Mouse (Mus musculus) heart, postnatal 4 days (tissue): ENCODE measurements around the gene Krt24. TPM values are rescaled to one million over a fixed set of nuclear protein-coding genes. Genes with fewer than 3 reads are reported as not detected.

Source experiments
- DNase-seq: peaks from one replicate; pipeline ENCODE4 v3.0.0; 2021
- total RNA-seq, 2 experiments: library from RNA; stranded (reverse); gene quantifications; 2 replicates each; pipeline ENCODE4 v1.2.3; 2021

Gene Krt24
- not detected for total RNA-seq

DNA sequence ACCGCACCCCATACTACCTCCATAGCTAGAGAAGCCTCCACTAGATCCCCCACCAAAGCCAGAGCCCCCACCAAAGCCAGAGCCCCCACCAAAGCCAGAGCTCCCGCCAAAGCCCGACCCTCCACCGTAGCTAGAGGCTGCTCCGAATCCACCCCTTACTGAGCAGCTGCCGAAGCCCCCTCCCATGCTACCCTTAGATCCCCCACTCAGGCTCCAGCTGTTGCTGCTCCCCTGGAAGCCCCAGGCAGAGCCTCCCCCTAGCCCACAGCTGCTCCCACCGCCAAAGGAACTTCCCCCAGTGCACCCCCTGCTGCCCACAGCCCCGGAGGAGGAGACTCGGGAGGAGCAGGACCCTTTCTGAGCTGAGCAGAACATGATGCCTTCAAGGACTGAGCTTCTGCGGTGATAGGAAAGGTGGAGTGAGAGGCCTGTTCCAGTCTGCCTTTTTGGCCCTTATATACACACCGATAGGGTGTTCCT lies at the start of gene Krt24:
TSS of gene Krt24 (minus strand) at position 430 of the 480 bp plus-strand sequence.
- no peak for DNase-seq

DNA sequence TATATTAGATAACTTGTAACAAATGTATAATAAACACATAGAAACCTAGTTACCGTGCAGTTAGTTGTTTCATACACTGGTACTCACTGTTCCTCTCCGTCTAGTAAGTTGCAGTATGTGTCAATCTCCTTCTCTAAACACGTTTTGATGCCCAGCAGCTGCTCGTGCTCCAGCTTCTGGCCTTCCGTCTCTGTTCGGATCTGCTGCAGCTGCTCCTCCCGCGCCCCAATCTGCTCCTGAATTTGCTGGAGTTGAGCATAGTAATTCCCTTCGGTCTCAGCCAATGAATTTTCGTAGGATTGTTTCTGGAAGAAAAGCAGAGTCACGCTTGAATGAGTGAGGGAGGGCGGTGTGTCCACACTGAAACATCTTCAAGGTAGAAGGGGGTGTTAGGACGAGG lies 48.4 kb upstream of the Krt24 start:
- DNase-seq = no peak

DNA sequence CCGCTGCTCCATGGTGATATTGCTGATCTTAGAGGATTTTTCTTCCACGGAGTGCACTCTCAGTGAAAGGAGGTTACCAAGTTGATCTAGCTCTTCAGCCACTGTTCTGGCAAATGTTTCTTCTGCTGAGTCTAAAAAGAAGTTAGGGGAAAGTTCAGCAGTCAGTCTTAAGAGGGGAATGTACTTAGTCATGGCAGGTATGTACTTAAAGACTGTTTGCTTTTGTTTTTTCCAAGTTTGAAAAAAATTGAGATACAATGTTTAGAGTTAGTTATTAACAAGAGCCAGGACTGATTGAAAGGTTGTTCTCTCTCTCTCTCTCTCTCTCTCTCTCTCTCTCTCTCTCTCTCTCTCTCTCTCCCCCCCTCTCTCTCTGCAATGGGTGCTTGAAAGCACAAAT lies 44.6 kb upstream of the Krt24 start:
- no peak for DNase-seq

DNA sequence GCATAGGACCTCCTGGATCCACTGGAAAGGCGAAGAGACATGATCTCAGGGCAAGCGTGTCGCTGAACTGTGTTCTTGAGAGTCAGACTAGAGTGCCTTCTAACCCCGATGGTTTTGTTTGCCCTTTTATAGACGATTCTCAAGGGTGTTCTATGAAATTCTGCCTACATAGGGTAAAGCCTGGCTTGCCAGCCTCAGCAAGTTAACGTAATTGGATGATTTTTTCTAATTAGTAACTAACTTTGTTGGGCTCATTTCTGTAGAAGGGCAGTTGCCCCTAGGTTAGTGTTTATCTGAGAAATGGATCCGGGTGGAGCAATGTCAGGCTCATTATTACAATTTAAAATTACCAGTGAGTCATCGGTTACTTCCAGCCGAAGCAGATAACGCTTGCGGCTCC lies 37.8 kb upstream of the Krt24 start, which contains the start of gene Krt25:
TSS of gene Krt25 (minus strand) at position 101 of the 400 bp plus-strand sequence.
- DNase-seq = no peak

DNA sequence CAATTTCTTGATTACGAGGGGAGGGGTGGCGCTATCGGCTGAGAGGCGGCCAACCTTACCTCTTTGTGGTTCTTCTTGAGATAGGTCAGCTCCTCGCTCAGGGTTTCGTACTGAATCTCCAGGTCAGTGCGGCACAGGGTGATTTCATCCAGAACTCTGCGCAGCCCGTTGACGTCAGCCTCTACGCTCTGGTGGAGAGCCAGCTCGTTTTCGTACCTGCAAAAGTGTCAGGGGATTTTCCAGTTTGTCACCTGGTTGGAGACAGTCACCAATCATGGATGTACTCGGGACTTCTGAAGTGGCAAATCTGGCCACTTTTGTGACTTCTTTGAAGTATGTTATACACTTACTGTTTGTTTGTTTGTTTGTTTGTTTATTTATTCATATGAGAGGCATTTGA lies 36.0 kb upstream of the Krt24 start:
- no peak for DNase-seq

DNA sequence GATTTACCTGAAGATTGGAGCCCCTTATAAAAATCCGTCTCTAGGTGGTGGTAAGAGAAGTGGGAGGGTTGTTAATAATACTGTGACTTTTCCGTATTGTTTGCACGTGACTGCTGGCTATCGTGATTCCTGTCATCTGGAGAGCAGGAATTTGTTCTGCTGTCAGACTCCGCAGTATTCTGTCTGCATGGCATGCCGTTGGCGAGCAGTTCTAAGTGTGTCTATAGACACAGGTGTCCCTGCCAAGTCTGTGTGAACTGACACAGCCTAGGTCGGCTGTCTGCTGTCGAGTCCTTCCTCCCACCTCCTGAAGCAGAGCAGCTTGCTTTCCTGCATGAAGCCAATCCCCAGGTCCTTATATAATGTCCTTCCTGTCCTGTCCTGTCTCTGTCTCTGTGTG lies 34.1 kb upstream of the Krt24 start:
- peak; percentile 13 for DNase-seq

DNA sequence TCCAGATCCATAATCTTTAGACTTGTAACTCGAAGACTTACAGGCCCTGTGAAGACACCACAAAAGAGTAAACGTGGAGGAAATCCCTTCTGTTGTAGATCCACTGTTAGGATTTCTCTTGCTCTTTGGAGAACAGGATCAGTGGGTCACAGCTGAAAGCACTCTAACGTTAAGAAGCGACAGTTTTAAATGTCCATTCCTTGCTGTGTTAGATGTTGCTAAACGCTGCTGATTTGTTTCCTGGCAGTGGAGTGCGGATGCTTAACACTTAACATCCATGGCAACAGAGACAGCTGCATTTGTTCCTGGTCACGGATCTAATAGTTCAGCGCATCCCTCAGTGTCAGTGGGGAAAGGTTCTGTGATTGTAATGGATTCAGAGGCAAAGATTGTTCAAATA lies 31.5 kb upstream of the Krt24 start:
- DNase-seq = no peak

DNA sequence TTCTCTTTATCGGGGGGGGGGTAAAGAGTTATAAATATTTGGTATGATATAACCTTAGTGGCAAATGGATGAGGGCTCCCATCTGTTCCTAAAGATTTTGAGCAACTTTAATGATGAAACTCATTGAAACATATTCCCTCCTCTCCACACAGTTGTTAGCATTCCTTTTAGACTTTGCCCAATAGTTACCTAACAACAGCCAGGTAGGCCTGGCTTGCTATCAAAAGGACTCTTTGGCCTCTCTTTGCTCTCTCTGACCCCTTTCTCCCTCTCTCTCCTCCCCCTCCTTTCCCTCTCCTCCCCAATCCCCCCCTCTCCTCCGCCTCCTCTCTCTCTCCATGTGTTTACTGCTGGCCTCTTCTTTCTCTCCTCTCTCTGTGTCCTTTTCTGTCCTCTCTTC lies 29.5 kb upstream of the Krt24 start:
- DNase-seq = no peak

DNA sequence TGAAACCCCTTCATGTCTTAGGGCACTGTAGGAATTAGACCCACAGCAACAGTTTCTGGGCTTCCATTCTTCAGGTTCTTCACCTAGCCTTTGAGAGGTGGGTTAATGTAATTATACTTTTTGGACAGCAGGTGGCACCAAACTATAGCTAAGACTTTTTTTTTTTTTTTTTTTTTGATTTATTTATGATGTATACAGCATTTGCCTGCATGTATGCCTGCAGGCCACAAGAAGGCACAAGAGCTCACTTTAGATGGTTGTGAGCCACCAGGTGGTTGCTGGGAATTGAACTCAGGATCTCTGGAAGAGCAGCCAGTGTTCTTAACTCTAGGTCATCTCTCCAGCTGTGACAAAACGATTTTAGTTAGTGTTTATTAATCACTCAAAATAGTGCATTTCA lies 25.8 kb upstream of the Krt24 start:
- peak; percentile 6 for DNase-seq

DNA sequence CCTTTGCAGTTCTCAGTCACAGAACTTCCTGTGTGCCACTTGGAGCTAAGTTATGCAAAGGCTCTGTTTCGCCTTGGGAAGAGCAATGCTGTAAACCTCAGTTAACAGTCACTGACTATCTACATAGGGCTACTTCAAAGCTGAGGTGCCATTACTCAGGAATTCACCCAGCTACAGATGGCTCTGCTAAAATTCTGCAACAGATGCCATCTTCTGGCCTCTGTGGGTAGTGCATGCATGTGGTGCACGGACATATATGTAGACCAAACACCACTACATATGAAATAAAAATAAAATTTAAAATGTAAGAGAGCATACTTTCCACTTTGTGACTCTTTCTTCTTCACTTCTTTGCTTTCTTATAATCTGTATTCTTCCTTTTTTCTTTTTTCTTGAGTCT lies 22.5 kb upstream of the Krt24 start:
- DNase-seq = peak; percentile 67

DNA sequence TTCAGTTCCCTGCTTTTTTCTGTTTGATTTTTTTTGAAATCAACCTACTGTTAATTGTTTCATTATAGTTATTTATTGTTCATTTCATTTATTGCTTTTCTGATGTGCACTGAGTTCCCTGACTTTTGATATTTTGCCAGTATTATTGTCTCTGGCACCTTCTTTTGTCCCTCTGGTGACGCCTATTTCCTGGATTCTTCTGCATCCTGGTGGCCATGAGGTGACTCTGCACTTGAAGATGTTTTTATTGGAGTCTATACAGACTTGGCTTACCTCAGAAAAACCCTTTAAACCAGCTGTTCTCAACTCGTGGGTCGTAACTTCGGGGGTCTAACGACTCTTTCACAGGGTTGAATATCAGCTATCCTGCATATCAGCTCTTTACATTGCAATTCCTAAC lies 10.0 kb upstream of the Krt24 start:
- DNase-seq = no peak

DNA sequence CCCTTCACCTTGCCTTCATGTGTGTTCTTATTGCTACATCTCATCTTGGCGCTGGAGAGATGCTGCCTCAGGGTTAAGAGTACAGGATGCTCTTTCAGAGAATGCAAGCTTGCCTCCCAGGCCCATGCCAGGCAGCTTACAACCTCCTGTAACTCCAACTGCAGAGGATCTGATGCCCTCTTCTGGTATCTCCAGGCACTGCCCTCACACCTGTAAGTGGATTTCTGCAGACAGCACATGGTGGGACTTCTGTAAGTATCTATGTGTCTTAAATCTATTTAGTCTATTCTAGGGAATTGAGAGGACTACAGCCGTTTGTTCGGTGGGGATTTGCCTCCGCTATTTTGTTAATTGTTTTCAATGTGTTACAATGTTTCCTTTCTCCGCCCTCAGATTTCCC lies 7.8 kb upstream of the Krt24 start:
- DNase-seq = peak; percentile 58

DNA sequence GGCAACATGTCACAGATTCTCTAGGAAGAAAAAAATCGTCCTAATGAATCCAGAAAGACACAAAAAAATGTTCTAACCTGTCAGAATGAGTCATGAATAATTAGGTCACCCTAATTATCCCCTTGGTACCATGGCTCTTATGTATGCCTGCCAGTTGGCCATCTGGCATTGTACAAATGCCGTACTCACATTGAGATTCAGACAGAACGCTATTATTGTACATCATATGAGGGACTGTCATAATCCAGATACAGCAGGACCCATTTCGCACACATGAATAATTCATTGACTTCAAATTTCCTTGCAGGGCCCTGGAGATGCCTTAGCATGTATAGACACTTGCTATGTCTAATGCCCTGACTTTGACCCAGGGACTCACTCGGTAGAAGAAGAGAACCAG lies 1.1 kb downstream of the Krt24 start:
- DNase-seq = no peak

DNA sequence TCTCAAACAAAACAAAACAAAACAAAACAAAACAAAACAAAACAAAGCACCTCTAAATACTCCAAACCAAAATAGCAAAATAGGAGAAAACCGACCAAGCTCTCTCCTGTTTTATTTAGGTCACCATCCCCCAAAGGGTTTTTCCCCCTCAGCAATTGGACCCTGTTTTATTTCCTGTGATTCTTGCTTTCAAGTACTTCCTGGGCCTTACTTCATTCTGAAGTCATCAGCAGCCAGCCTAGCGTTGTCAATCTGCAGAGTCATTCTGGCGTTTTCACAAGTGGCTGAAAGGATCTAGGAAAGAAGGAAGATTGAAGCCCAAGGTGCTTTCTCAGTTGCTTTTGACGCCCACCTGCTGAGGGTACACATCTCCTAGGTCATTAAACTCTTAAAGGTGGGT lies 1.7 kb downstream of the Krt24 start:
- no peak for DNase-seq

DNA sequence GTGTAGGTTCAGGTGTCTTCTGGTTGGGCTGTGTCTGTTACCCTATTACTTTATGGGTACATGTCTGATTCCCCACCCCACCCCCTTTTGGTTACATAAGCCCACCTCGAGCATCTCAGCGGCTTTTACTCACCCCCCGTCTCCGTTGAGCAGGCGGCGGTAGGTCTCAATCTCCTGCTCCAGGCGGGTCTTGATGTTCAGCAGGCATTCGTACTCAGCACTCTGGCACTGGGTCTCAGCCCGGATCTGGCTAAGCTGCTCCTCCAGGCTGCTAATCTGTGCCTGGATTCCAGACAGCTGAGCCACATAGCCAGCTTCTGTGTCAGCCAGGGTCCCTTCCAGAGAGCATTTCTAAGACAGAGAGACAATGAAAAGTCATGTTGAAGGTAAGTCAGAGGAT lies 3.9 kb downstream of the Krt24 start:
- DNase-seq = no peak

DNA sequence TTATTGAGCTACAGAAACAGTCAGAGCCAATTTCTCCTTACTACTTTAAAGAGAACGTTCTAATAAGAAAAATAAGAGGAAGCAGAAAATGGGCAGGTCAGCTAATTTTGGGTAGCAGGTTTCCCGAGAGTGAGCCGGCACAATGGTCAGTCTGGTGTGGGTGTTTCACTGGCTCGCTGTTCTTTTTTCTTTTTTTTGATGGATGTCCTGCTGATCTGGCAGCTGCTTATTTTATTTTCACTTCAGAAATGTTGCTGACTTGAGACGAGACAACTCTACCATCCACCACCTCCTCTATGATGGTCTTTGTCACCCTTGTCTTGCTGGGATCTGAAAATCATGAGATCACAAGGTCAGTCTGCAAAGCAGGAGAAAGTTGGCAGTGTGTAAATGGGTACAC lies 5.1 kb downstream of the Krt24 start:
- DNase-seq = no peak

DNA sequence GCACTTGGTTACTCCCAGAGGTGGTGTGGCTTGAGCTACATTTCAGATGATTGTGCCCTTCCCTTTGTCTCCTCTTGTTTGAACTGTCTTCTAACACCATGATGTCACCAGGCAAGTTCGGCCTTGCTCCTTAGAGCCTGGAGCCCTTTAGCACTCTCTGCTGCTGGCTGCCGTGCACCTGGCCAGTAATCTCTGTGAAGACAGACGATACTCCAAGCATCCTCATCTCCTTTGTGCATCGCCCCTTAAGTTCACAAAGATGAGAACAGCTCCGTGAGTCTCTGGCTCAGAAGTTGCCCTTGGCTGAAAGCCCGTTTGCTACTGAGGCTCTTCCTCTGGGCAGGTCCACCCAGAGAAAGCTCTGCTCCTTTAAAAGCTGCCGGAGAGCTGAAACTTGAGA lies 8.3 kb downstream of the Krt24 start:
- no peak for DNase-seq

DNA sequence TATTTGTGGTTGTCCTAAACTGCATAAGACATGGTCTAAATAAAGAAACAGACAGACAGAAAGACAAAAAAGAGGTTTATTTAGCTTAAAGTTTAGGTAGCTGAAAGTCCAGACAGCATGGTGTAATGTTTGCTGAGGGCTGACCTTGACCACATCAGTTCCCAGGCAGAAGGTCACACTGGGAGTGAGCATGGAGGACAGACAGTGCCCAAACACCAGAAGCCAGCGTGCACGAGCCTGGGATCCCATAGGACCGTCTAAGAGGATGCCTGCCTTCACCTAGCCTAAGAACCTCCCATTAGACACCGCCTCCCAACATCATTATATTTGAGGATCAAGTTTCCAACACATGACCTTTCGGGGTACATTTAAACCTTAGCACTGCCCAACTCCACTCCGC lies 9.4 kb downstream of the Krt24 start:
- no peak for DNase-seq

DNA sequence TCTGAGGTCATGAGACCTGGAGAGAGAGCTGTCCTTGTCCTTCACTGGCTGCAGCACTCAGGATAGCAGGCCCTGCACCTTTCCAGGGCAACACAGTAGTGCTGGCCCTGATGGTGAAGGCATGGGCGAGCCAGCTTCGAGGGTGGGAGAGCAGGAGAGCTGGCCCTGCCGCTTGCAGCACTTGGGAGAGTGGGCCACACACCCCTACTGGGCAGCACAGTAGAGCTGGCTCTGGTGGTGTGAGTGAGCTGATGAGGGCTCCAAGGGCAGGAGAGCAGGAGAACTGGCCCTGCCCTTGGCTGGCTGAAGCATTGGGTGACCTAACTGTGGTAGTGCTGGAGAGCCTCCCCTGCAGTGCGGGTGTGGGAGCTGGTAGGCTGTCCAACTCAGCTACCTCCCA lies 12.3 kb downstream of the Krt24 start:
- DNase-seq = no peak

DNA sequence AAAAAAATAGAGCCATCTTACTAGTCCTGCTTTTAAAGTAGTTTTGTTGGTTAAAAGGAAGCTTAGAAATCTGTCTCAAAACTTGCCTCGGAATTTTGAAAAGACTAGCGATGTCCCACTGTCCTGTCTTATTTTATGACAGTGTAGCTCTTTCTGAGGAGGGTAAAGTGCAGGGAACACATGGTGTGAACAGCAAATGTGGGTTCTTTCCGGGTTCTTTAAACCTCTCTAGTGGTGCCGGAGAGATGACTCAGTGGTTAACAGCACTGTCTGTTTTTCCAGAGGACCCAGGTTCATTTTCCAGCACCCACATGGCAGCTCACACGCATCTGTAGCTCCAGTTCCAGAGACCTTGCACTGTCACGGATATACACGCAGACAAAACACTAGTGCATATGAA lies 15.9 kb downstream of the Krt24 start:
- no peak for DNase-seq

DNA sequence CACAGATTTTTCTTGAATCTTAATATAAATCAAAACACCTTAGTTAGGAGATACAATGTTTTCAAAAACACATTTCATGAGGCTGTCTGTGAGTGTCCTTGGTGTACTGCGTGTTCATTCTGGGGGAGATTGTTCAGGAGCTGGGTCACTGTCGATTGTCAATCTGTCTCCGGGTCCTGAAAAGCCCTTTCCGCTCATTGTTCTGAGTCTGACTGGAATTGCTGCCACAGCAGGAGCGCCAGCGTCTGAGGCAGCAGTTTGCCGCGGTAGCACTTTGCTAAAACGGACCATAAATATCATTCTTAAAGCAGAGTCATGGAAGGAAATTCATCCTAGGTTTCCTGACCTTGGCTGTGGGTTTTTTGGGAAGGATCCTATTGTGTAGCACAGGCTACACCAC lies 19.3 kb downstream of the Krt24 start:
- DNase-seq = peak; percentile 29

DNA sequence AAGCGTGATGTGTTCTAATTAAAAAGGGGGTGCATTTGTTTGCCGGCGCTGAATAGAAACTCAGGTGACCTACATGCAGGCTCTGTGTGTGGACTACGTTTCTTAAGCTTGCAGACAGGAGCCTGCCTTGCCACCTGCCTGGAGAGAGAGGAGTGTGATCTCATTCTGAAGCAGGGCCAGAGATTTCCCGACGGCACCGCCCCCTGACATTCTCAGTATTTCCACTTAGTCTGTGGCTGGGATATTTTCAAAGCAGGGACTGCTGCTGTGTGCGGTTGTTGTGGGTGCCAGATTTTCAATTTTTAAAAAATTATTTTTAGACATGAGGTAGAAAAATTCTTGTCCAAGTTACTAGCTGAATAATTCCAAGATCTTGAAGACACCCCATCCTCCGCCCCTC lies 19.8 kb downstream of the Krt24 start:
- peak; percentile 50 for DNase-seq

DNA sequence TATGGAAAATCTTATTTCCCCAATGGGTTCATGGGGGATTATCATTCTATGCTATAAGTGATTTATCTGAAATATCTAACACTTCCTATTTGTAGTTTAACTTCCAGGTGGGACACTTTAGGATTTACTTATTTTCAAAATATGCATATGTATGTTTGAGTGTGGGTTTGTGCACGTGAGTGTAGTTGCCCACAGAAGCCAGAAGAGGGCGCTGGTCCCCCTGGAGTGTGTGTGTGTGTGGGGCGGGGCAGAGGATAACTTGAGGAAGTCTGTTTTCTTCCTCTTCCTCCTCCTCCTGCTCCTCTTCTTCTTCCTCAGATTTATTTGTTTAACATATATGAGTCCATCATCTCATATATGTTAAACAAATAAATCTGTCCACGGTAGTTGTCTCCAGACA lies 28.8 kb downstream of the Krt24 start:
- no peak for DNase-seq

DNA sequence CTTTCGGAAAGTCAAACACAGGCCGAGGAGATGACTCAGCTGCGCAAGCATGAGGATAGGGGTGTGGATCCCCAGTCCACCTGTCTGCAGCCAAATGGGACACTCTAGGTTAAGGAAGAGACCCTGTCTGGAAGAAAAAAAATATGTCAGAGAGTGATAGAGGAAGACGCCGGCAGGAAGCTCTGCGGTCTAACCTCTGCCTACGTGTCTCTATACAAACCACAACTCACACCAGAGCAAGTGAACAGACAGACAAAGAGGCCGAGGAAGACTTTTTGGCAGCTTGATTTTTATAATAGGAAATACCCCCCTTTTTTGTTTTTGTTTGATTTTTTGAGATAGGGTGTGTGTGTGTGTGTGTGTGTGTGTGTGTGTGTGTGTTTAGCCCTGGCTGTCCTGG lies 29.7 kb downstream of the Krt24 start:
- no peak for DNase-seq

DNA sequence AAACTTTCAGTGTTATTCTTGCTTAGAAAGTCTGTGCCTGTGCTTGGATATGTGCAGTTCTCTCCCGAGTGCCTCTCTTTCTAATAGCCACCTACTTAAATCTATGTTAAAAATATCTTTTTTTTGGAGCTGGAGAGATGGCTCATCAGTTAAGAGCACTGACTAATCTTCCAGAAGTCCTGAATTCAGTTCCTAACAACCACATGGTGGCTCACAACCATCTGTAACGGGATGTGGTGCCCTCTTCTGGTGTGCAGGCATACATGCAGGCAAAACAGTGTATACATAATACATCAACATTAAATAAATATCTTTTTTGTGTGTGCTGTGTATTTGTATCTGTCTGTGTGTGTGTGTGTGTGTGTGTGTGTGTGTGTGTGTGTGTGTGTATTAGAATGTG lies 31.2 kb downstream of the Krt24 start:
- no peak for DNase-seq

DNA sequence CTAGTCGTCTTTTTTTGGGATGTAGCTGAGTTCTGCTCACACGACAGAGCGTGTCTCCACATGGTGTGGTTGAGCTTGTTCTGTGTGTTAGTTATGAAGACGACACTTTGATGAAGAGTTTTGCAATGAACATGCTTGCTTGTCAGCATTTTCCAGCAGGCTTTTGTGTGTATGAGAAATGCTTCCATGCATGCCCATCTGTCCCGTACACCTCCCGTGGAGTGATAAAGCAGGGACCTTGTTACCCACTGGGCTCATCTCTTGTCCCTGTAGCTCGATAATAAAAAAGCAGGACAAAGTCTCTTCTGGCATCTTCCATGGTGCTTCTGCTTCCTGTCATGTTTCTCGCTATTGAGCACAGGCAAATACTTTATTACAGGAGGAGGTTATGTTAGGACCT lies 32.4 kb downstream of the Krt24 start:
- no peak for DNase-seq
